Mouse (Mus musculus) cerebellum, postnatal 4 days (tissue): ENCODE measurements around the gene Trip6.
A peak's percentile ranks its signal among the peaks of the same experiment; 100 is the strongest.

Experiments
- DNase-seq, 2 experiments: peaks; one replicate each; pipeline ENCODE4 v3.0.0; 2022; ENCODE audit warnings: low spot score in 2 of 2, mixed read lengths in 1 of 2

Trip6 gene

GRCm38 (mm10) chr5:137314193-137315083 is at the start of gene Trip6:
TSS of gene Trip6 (minus strand) at chr5:137314404.
- peak in 1 of 2 experiments; percentile 64 for DNase-seq

GRCm38 (mm10) chr5:137358382-137358781 is 44.2 kb upstream of the Trip6 start:
- DNase-seq: no peak

GRCm38 (mm10) chr5:137354091-137354490 is 39.9 kb upstream of the Trip6 start:
- DNase-seq: no peak

- DNase-seq: no peak
These were observed 38.1 kb upstream of the Trip6 start for GRCm38 (mm10) chr5:137352011-137352975.

GRCm38 (mm10) chr5:137351394-137351793 is 37.2 kb upstream of the Trip6 start:
- DNase-seq: no peak

- DNase-seq: no peak
These were observed 36.8 kb upstream of the Trip6 start for GRCm38 (mm10) chr5:137351058-137351380.

GRCm38 (mm10) chr5:137350205-137351057 is 36.2 kb upstream of the Trip6 start:
- no peak for DNase-seq

GRCm38 (mm10) chr5:137349384-137350204 is 35.4 kb upstream of the Trip6 start, which contains the start of gene Ephb4:
TSS of gene Ephb4 (plus strand) at chr5:137350109.
- peak; percentile 47 to 67 for DNase-seq

- DNase-seq: no peak
These were observed 34.5 kb upstream of the Trip6 start for GRCm38 (mm10) chr5:137348482-137349383.

GRCm38 (mm10) chr5:137347856-137348255 is 33.7 kb upstream of the Trip6 start:
- DNase-seq: no peak

- no peak for DNase-seq
These were observed 32.8 kb upstream of the Trip6 start for GRCm38 (mm10) chr5:137346983-137347382.

- no peak for DNase-seq
These were observed 32.2 kb upstream of the Trip6 start for GRCm38 (mm10) chr5:137346388-137346787.

- DNase-seq: no peak
These were observed 31.6 kb upstream of the Trip6 start for GRCm38 (mm10) chr5:137345821-137346220.

GRCm38 (mm10) chr5:137343869-137344268 is 29.7 kb upstream of the Trip6 start:
- no peak for DNase-seq

GRCm38 (mm10) chr5:137343412-137343811 is 29.2 kb upstream of the Trip6 start:
- DNase-seq: no peak

- DNase-seq: no peak
These were observed 28.3 kb upstream of the Trip6 start for GRCm38 (mm10) chr5:137342407-137343012.

GRCm38 (mm10) chr5:137340222-137340621 is 26.0 kb upstream of the Trip6 start:
- DNase-seq: no peak

- DNase-seq: peak in 1 of 2 experiments; percentile 32
These were observed 25.2 kb upstream of the Trip6 start for GRCm38 (mm10) chr5:137339290-137339979.
